Mouse (Mus musculus) E14TG2a.4 (cell line): Measurements from ENCODE around the gene Dnaaf2.
A peak's percentile ranks its signal among the peaks of the same experiment; 100 is the strongest.
"Not testable (repeated sequence)": the region's sequence is repeated elsewhere in the genome, so short reads cannot be mapped to it uniquely, and the experiment has no call there.

Source experiments
- H3K27me3 ChIP-seq: 2 replicates; pipeline ENCODE4 v1.6.1; 2014; ENCODE audit warnings: low read length, control low read depth; ENCODE audit not compliant: insufficient read depth
- H3K36me3 ChIP-seq: 2 replicates; pipeline ENCODE4 v1.6.1; 2014; ENCODE audit warnings: low read length, control low read depth; ENCODE audit not compliant: insufficient read depth
- H3K4me1 ChIP-seq: replicated peaks from 2 replicates; pipeline ENCODE4 v1.6.1; 2014; ENCODE audit warnings: low read depth, low read length, control low read depth
- H3K4me3 ChIP-seq: replicated peaks from 2 replicates; pipeline ENCODE4 v1.5.1; 2014; ENCODE audit warnings: mild to moderate bottlenecking, low read length
- H3K9me3 ChIP-seq: 2 replicates; pipeline ENCODE4 v1.6.1; 2014; ENCODE audit warnings: low read length, control low read depth
- CTCF ChIP-seq: conservative IDR thresholded peaks from 2 replicates; pipeline ENCODE4 v1.5.1; 2014; ENCODE audit warnings: low read length
- NANOG ChIP-seq: IDR thresholded peaks from 2 replicates; pipeline ENCODE4 v1.6.1; 2014; ENCODE audit warnings: borderline replicate concordance, low read length, mixed read lengths
- POU5F1 ChIP-seq: IDR thresholded peaks from 2 replicates; pipeline ENCODE4 v1.6.1; 2014; ENCODE audit warnings: low read length, borderline replicate concordance

Dnaaf2 gene

DNA sequence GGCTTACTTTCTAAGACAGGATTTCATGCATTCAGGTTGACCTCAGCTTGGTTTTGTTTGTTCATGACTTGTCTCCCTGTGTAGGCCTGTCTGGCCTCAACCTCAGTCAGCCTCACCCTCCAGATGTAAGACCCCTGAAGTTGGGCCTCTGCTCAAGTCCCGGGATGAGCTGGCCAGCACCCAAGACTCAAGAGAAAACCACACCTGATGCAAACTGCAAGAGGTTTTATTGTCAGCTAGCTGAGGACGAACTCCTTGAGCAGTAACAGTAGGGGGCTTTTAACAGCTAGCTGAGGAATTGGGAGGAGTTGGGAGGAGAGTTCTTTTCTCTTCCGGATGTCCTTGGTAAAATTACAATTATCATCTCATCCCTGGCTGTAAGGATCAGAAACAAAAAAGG, 20.7 kb downstream of the Dnaaf2 start:
- Histone ChIP-seq H3K4me1 (peaks cover 27% of the 10 kb centered on the region), H3K4me3 (no peak overlapping the region), H3K36me3 (peaks cover 58% of the 10 kb centered on the region), H3K27me3 (no peaks in the 10 kb centered on the region), H3K9me3 (0 out of 2 replicates have a peak, but pooled peaks cover 5% of the 10 kb centered on the region)
- TF ChIP-seq POU5F1 (no peak), CTCF (no peak), NANOG (no peak)

DNA sequence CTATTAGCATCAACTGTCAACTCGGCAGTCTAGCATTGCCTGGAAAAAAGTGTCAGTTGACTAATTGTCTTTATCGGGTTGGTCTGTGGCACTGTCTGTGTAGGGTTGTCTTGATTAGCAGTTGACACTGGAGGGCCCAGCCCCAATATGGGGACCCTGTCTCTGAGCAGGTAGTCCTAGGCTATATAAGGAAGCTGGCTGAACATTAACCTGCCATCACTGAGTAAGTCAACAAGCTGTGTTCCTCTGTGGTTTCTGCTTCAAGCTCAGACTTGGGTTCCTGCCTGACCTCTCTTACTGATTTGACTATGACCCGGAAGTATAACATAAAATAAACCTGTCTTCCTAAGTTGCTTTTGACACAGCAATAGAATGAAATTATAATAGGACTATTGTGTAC, 22.3 kb downstream of the Dnaaf2 start:
- H3K36me3 ChIP-seq = peaks cover 61% of the 10 kb centered on the region
- TF ChIP-seq NANOG (no peak), POU5F1 (no peak), CTCF (no peak)
- H3K9me3 ChIP-seq = 0 out of 2 replicates have a peak, but pooled peaks cover 5% of the 10 kb centered on the region

DNA sequence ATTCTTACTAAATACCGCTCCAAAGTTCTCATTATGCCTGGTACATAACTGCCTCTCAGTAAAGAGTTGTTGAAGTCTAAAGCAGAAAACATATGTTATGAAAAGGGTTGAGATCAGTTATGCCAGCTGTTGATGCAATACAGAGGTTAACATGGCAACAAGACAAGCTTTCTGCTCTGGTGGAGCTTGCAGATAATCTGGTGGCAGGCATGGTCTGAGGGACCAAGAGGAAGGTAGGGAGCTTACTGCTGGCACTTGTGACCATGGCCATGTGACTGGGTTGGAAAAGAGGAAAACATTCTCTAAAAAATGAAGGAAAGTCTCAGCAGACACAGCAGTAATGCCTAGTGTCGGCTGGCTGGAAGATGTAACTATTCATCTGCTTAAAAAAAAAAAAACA, 26.9 kb downstream of the Dnaaf2 start:
- no peak for TF ChIP-seq POU5F1
- no peak for TF ChIP-seq NANOG
- no peak for TF ChIP-seq CTCF
- Histone ChIP-seq H3K9me3 (no peaks in the 10 kb centered on the region), H3K36me3 (peaks cover 49% of the 10 kb centered on the region), H3K4me1 (peaks cover 33% of the 10 kb centered on the region), H3K27me3 (no peaks in the 10 kb centered on the region), H3K4me3 (no peak overlapping the region)

More for the DNA sequence above, 22.3 kb downstream of the Dnaaf2 start:
- peaks cover 23% of the 10 kb centered on the region for H3K4me1 ChIP-seq
- H3K27me3 ChIP-seq = no peaks in the 10 kb centered on the region
- no peak overlapping the region for H3K4me3 ChIP-seq

DNA sequence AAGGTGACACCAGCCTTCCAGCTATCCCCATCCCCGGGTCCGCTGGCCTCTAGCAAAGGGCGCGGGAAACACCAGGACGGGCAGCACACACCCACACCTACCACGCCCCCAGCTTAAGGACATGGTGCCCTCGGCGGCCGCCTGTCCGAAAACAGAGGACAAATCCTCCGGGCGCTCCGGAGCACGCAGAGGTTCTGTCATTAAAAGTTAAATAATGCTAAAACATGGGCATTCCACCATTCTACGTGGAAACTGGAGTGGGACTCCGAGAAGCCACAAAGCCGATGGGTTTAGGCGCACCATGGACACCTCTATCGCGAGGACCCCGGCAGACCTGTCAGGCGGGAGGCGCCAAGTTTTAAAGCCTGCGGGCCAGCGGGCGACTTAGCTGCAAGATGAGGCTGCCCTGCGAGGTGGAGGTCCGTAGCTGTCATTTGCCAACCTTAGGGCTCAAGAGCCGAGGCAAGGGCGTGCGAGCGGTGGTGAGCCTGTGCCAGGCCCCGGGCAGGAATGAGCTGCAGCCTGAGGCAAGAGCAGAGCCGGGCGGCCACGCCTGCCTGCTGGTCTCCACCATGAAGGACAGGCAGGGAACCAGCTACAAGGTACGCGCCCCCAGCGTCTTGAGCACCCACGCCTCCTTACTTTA, 29.6 kb downstream of the Dnaaf2 start, which contains the start of gene Lrr1:
TSS of gene Lrr1 (plus strand) at position 354 of the 646 bp plus-strand sequence.
- H3K36me3 ChIP-seq = peaks cover 23% of the 10 kb centered on the region
- H3K4me3 ChIP-seq = peak within 1 kb of the TSS; percentile 98
- H3K9me3 ChIP-seq = no peaks in the 10 kb centered on the region
- TF ChIP-seq POU5F1 (no peak), NANOG (no peak), CTCF (no peak)
- H3K27me3 ChIP-seq = no peaks in the 10 kb centered on the region
- H3K4me1 ChIP-seq = peaks cover 48% of the 10 kb centered on the region

DNA sequence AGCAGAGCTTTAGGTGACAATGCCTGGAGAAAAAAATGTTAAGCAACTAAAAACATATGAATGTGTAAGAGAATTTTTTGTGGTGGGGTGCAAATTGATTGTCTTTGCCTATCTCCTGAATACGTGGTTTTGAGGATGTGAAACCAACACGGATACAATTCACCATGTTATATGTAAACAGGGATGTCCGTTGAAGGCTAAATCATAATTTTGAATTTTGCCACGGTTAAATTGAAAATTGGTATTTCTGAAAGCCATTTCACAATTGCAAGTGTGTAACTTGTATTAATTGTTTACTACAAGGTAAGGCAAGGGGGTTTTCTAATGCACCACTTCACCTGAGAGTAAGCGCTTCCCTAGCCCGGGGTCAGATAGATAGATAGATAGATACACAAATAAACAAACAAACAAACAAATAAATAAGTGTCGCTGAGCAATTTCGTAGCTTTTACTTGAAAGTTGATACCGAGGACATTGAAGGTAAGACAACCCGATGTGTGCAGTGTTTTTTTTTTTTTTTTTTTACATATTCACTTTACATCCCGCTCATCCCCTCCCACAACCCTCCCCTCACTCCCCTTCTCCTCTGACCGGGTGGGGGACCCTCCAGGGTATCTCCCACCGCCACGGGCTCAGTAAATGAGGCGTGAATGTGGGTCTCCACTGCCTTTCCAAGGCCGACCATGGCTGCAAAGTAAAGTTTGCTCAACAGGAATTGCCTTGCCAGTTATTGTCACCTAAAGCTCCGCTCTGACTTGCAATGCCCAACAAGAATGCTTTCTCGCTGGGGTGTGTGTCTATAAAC, 30.4 kb downstream of the Dnaaf2 start:
- Histone ChIP-seq H3K9me3 (no peaks in the 10 kb centered on the region), H3K4me1 (peaks cover 53% of the 10 kb centered on the region), H3K36me3 (peaks cover 15% of the 10 kb centered on the region), H3K4me3 (peak overlapping the region; percentile 98), H3K27me3 (no peaks in the 10 kb centered on the region)
- no peak for TF ChIP-seq NANOG

DNA sequence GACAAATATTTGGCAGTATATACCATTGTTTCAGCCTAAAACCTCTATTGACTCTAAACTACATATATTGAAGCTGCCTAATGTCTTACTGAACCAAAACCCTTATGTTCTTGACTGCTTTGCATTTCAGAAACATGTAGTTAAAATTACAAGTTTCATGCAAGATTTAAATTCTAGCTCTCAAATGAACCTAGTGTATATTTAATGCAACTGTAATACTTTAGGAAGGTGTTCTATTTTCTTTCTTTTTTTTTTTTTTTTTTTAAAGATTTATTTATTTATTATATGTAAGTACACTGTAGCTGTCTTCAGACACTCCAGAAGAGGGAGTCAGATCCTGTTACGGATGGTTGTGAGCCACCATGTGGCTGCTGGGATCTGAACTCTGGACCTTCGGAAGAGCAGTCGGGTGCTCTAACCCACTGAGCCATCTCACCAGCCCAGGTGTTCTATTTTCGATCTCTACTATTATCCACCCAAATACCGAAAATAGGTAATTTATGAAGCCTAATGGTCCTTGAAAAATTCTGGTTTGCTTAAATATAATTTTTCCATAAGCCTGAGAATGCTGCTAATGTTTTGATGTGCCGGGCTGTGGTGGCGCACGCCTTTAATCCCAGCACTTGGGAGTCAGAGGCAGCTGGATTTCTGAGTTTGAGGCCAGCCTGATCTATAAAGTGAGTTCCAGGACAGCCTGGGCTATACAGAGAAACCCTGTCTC, 31.2 kb downstream of the Dnaaf2 start:
- Histone ChIP-seq H3K4me1 (peaks cover 50% of the 10 kb centered on the region), H3K36me3 (peaks cover 10% of the 10 kb centered on the region)
- H3K27me3 ChIP-seq = not testable (repeated sequence)

DNA sequence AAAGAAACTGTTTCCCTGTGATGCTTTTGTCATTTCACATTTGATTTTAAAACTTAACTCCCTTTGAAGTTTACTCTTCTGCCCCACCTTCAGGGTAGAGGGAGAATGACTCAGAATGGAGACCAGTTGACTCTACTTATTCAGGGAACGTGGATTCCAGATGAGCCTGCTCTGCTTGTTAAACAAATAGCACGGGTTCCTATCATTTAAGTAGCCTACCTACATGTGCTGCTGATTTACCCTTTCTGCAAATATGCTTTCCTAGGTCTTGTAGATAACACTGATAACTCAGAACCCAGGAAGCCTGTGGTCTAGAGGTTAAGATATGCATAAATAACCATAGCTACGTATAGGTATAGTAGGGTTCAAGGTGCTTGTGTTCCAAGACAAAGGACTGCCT, 33.3 kb downstream of the Dnaaf2 start:
- no peaks in the 10 kb centered on the region for H3K36me3 ChIP-seq
- H3K27me3 ChIP-seq = no peaks in the 10 kb centered on the region
- H3K9me3 ChIP-seq = no peaks in the 10 kb centered on the region
- TF ChIP-seq NANOG (no peak), POU5F1 (no peak), CTCF (no peak)
- H3K4me1 ChIP-seq = peaks cover 43% of the 10 kb centered on the region
- H3K4me3 ChIP-seq = no peak overlapping the region

More for the DNA sequence above, 31.2 kb downstream of the Dnaaf2 start:
- H3K9me3 ChIP-seq, H3K4me3 ChIP-seq: not testable (repeated sequence)

DNA sequence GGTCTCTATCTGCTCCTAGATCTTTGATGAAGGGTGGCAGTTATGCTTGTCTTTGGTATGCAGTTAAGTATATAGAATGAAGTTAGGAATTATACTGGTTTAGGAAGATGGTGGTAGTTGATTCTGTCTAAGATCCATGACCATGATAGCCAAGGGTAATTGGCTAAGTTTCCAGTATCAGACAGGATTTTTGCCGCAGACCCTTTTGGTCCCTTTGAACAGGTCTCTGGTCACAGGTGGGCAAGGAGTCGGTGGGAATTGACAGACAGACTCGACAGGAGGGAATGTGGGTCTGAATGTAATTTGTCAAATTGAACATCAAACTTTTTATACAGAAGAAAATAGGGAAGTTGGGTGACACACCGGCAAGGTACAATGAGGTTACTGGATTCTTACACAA, 34.6 kb downstream of the Dnaaf2 start:
- not testable (repeated sequence) for H3K4me3 ChIP-seq, H3K27me3 ChIP-seq, H3K9me3 ChIP-seq, H3K36me3 ChIP-seq
- H3K4me1 ChIP-seq = peaks cover 41% of the 10 kb centered on the region

DNA sequence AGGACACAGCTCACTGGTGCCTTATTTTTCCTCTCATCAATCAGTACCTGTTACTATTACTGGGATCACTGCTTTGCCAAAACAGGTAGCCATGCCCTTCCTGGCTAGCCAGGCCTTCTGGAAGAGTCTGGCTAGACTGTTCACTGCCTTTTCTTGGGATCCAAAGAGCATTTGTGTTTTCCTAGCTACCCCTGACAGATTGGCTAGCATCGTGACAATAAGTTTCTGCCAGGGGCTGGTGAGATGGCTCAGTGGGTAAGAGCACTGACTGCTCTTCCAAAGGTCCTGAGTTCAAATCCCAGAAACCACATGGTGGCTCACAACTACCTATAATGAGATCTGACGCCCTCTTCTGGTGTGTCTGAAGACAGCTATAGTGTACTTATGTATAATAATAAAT, 37.6 kb downstream of the Dnaaf2 start:
- peaks cover 28% of the 10 kb centered on the region for H3K36me3 ChIP-seq
- not testable (repeated sequence) for H3K4me3 ChIP-seq, H3K9me3 ChIP-seq, H3K27me3 ChIP-seq
- H3K4me1 ChIP-seq = peaks cover 38% of the 10 kb centered on the region
